Mouse (Mus musculus) retina, adult 2 months (tissue): ENCODE data around the gene Slc10a3.
"Not testable (repeated sequence)": the region's sequence is repeated elsewhere in the genome, so short reads cannot be mapped to it uniquely, and the experiment has no call there.

ENCODE experiments used
- DNase-seq: peaks from one replicate; pipeline ENCODE4 v3.0.0-alpha.2; 2012; ENCODE audit warnings: low read depth, low spot score

Gene Slc10a3

DNA sequence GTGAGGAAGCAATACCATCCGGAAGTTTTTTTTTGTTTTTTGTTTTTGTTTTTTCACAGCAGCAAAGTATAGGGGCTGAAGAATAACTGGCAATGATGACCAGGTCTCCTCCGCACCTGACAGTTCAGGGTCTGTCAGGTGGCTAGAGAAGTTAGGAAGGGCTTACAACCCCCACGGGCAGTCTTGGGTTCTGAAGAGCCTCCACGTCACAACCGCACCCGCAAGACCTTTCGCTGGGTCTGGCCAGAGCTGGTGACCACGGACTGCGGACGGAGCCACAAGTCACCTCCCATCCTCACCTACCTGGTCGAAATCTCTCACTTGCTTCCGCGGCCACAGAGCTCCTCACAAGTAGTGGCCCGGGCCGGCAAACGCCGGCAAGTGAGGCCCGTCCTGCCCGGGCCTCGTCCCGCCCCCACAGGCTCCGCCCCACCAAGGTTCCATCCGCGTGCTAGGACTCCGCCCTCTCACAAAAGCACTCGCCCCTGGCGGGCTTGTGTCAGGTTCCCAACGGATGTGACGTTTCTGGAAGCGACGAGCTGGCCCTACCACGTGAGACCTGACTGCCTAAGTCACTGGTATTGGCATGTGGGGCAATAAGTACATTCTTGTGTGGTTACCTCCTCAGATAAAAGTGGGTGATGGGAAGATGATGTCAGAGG lies at the start of gene Slc10a3, which contains the start of gene Ubl4a:
Gene Slc10a3 (minus strand): TSS at position 462 of the 662 bp plus-strand sequence.
Gene Ubl4a (minus strand): TSS at position 331 of the 662 bp plus-strand sequence.
- DNase-seq: peak; percentile 62

GRCm38 (mm10) chrX:74413377-74413776 lies 40.2 kb upstream of the Slc10a3 start:
- DNase-seq: peak; percentile 63

- no peak for DNase-seq
These were observed 35.2 kb upstream of the Slc10a3 start for GRCm38 (mm10) chrX:74408340-74408739.

DNA sequence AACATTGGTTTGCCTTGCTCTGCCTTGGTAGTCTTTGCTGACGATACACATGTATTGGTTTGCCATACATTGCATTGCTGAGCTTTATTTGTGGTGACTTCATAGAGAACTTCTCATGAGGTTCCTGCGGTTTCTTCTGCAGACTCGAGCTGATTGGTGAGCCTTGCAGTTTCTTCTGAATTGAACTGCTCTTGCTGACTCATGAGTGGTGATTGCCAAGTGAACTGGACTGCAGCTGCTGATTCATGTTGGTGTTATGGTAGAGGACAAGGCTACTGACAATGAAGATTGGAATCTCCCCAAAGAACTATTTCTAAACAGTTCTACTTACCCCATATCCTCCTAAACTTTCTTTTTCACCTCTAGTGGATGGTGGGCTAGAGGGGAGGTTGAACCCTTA lies 27.0 kb upstream of the Slc10a3 start:
- DNase-seq: no peak

DNA sequence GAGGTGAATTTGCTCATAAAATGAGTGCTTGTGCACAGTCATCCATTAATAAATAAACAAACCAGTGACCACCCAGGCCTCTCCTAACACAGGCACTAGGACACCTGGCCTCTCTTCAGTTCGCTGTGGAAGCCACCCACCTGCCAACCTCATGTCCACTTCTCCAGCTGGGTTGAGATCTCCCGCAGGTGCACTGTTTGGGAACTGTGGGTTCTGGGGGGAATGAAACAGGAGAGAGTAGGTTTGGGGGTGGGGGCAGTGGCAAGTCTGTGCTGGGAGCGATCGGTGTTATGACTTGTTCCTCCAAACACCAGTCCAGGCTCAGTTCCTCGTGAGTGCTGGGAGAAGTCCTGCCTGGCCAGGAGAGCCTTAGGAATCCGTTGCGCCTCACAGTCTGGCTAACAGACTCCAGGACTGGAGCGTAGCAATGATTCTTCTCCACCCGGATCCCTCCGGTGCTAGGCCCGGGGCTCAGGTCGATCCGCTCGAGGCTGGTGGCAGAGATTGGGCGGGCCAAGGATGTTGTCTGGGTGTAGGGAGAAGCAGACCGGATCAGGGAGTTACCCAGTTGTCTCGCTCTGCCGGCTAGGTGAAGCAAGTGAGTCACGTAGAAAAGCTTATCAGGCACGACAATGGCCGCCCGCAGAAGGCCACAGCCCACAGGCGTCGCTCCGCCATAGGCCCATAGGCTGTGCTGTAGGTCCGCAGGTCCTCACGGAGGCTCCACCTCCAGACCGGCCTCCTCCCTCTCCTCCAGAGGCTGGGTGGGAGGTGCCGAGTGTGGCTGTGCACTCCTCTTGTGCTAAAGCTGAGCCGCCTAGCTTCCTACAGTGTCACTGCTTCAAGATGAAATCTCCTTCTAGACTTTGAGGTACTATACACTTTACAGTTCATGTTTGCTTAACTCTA lies 19.6 kb upstream of the Slc10a3 start, which contains the start of the genes Fam3a and Ikbkg:
Gene Fam3a (minus strand): TSS at position 738 of the 909 bp plus-strand sequence.
Gene Ikbkg (plus strand): TSS at position 756 of the 909 bp plus-strand sequence.
- DNase-seq: peak; percentile 70

GRCm38 (mm10) chrX:74388153-74388552 lies 15.0 kb upstream of the Slc10a3 start:
- no peak for DNase-seq

DNA sequence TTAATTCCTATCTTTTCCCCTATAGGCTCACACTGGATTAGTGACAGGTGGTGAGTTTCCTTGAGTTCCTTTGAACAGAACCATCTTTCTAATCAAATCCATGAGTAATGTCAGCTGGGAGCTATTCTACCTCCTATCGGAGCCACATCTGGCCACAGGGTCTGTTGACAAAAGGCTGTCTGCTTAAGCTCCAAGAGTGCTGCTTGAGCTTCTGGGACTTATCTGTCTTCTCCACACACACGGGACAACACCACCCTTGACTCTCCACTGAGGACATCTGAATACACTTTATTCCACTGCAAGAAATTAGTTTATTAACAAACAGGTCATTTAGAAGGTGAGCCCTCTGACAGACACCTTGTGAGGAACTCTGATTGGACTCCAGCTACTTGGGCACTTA lies 11.3 kb upstream of the Slc10a3 start:
- no peak for DNase-seq

DNA sequence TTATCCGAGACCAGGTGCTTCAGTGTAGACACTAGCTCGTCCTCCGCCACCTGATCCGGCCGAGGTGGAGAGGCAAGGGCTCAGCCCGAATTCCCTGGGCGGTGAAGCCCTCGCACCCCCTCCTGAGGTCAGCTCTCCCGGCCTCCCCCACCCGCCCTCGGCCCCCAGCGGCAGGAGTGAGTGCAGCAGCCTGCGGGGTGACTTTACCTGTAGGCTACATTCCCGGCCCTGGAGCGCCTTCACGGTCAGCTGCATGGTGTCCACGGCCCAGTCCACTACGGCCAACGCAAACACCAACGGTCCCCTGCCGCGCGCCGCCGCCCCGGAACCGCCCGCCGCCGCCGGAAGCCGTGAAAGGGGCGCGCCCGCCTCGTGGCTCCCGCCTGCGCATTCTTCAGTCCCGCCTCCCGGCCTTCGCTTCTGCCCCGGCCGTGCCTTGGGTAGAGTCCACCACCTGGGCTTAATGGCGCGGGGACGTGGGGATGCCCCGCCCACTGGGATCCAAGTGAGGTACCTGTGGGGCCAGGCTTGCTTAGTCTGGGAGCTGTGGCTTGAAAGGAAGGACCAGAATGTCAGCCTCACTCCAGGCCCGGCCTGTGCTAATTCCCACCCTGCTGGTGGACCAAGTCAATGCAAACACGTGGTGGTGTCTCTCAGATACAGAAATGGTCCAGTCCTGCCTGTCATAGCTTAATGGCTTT lies 4.8 kb downstream of the Slc10a3 start:
- peak; percentile 6 for DNase-seq

- DNase-seq: no peak
These were observed 5.6 kb downstream of the Slc10a3 start for GRCm38 (mm10) chrX:74367512-74367911.

DNA sequence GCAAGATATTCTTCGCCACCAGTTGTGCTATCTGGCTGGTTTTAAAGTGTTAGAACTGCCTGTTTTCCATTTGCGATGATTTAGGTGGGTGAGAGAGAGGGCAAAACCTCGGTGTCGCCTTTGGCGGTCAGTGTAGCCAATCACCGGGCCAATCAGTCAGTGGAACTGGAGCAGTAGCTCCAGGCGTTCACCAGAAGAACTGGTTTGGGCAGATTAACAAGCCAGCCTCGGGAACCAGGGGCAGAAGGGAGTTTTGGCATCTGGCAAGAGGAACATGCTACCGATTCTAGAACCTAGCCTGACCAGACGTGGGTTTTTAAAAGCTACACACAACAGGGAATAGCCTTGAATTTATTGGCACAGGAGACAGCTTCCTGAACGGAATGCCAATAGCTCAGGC lies 14.0 kb downstream of the Slc10a3 start:
- DNase-seq: no peak

DNA sequence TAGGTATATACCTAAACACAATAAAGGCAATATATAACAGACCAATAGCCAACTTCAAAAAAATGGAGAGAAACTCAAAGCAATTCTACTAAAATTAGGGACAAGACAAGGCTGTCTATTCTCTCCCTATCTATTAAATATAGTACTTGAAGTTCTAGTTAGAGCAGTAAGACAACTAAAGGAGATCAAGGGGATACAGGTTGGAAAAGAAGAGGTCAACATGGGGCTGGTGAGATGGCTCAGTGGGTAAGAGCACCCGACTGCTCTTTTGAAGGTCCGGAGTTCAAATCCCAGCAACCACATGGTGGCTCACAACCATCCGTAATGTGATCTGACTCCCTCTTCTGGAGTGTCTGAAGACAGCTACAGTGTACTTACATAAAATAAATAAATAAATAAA lies 16.1 kb downstream of the Slc10a3 start:
- not testable (repeated sequence) for DNase-seq

GRCm38 (mm10) chrX:74353467-74353770 lies 19.7 kb downstream of the Slc10a3 start, which contains the start of gene Lage3:
Gene Lage3 (minus strand): TSS chrX:74353618.
- peak; percentile 60 for DNase-seq

DNA sequence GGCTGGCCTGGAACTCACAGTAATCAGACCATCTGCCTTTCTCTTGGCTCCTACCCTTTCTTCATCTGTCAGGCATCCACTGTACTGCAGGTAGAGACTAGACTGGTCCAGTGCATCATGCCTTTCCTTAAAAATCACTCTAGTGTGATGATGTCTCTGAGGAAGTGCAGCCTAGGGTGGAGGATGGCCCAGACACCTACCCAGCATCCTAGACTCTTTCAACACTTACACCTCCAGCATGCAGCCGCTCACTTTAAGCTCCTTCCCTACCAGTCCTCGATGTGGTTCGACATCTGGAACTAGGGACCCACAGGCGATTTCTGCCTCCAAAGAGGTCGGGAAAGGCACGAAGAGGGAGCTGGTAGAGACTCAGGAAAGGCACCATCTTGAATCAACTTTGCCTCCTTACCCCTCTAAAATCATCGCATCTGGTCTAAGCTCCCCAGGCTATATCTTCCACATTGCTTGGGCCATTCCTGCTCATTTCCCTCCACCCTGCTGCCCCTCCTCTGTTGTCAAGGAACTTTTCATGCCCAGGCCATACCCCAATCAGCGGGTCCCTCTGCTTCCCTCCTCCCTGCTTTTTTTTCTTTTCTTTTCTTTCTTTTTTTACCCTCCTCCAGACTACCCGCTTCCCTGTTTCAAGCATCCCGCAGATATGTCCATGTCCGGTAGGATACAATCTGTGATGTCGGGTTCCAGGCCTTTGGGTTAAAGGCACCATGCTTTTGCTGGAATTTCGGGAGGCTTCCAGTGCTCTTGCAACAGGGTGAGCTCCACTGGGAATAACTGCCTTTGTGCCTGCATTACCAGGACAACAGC lies 20.3 kb downstream of the Slc10a3 start:
- DNase-seq: no peak

GRCm38 (mm10) chrX:74330166-74330930 lies 42.8 kb downstream of the Slc10a3 start:
- no peak for DNase-seq

GRCm38 (mm10) chrX:74329215-74329671 lies 43.9 kb downstream of the Slc10a3 start:
- DNase-seq: no peak

GRCm38 (mm10) chrX:74328725-74329161 lies 44.4 kb downstream of the Slc10a3 start, which contains the start of gene Plxna3:
Gene Plxna3 (plus strand): TSS chrX:74329066.
- DNase-seq: peak; percentile 57
